Mouse (Mus musculus) C2C12 (cell line): ENCODE results near the gene Pmpca. TPM values are rescaled to one million over a fixed set of nuclear protein-coding genes. Genes with fewer than 3 reads are reported as not detected.

ENCODE experiments used
- H3K27me3 ChIP-seq: one replicate; pipeline ENCODE4 v1.6.1; 2011; ENCODE audit not compliant: control insufficient read depth, insufficient read depth, insufficient read length
- H3K36me3 ChIP-seq: one replicate; pipeline ENCODE4 v1.6.1; 2011; ENCODE audit not compliant: control insufficient read depth, insufficient read depth
- H3K4me3 ChIP-seq: one replicate; pipeline ENCODE4 v1.5.1; 2011; ENCODE audit warnings: mild to moderate bottlenecking, control low read depth; ENCODE audit not compliant: poor library complexity, insufficient read depth, severe bottlenecking
- H3K79me2 ChIP-seq: one replicate; pipeline ENCODE4 v1.6.1; 2011; ENCODE audit not compliant: control insufficient read depth, insufficient read depth
- H3K79me3 ChIP-seq: one replicate; pipeline ENCODE4 v1.6.1; 2011; ENCODE audit warnings: low read depth, control low read depth
- H3ac ChIP-seq: one replicate; pipeline ENCODE3; 2011; ENCODE audit warnings: low read depth; ENCODE audit not compliant: control insufficient read depth, insufficient read length
- CEBPB ChIP-seq: IDR thresholded peaks from one replicate; pipeline ENCODE4 v1.6.1; 2011; ENCODE audit warnings: low read depth, mild to moderate bottlenecking, control low read depth, moderate library complexity
- CTCF ChIP-seq: IDR thresholded peaks from one replicate; pipeline ENCODE4 v1.5.1; 2011; ENCODE audit not compliant: control insufficient read depth, insufficient read depth, insufficient read length
- FOSL1 ChIP-seq: IDR thresholded peaks from one replicate; pipeline ENCODE4 v1.8.0; 2011; ENCODE audit warnings: mild to moderate bottlenecking, low read length; ENCODE audit not compliant: poor library complexity, insufficient read depth, severe bottlenecking
- MAX ChIP-seq: IDR thresholded peaks from one replicate; pipeline ENCODE4 v1.6.1; 2011; ENCODE audit warnings: mild to moderate bottlenecking, control low read depth
- MYOD1 ChIP-seq: IDR thresholded peaks from one replicate; pipeline ENCODE4 v1.6.1; 2011; ENCODE audit warnings: low read depth; ENCODE audit not compliant: control insufficient read depth, insufficient read length
- MYOG ChIP-seq: IDR thresholded peaks from one replicate; pipeline ENCODE4 v1.6.1; 2011; ENCODE audit not compliant: control insufficient read depth, insufficient read length; ENCODE audit errors: extremely low read depth
- USF1 ChIP-seq: IDR thresholded peaks from one replicate; pipeline ENCODE4 v1.6.1; 2011; ENCODE audit warnings: low read depth, mild to moderate bottlenecking, control low read depth, moderate library complexity
- polyA plus RNA-seq: library from polyadenylated mRNA; unstranded; fragments of >200 nt; fragmentation: generic; extraction: Trizol; gene quantifications from one replicate; pipeline ENCODE4 v1.2.1, GENCODE M21; 2012; ENCODE audit warnings: missing spikeins

Pmpca gene
- polyA plus RNA-seq, 1 experiment: 93.8 TPM

GRCm38 (mm10) chr2:26410931-26411411 is 21.8 kb downstream of the Pmpca start:
- Histone ChIP-seq H3K79me2 (peaks cover 28% of the 10 kb centered on the region), H3K79me3 (peaks cover 5% of the 10 kb centered on the region), H3K4me3 (no peak overlapping the region), H3K27me3 (no peaks in the 10 kb centered on the region), H3ac (no peak overlapping the region), H3K36me3 (peaks cover 42% of the 10 kb centered on the region)
- TF ChIP-seq CEBPB (no peak), MYOG (no peak), FOSL1 (no peak), USF1 (no peak), MAX (no peak)

DNA sequence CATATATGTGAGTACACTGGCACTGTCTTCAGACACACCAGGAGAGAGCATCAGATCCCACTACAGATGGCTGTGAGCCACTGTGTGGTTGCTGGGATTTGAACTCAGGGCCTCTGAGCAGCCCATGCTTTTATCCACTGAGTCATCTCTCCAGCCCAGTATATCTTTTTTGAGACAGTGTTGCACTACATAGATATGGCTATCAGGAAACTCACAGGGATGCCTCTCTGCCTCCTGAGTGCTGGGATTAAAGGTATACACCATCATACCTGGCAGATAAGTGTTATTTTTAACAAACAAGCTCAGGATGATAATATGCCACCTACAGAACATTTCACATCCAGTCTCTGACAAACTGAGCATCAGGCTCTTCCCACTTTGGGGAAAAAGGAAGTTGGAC is 27.9 kb downstream of the Pmpca start:
- Histone ChIP-seq H3K79me2 (no peaks in the 10 kb centered on the region), H3K4me3 (no peak overlapping the region), H3K27me3 (no peaks in the 10 kb centered on the region), H3K36me3 (peaks cover 57% of the 10 kb centered on the region), H3K79me3 (no peaks in the 10 kb centered on the region), H3ac (no peak overlapping the region)
- TF ChIP-seq MAX (no peak), CEBPB (no peak), MYOD1 (no peak), MYOG (no peak), FOSL1 (no peak), CTCF (no peak), USF1 (no peak)

DNA sequence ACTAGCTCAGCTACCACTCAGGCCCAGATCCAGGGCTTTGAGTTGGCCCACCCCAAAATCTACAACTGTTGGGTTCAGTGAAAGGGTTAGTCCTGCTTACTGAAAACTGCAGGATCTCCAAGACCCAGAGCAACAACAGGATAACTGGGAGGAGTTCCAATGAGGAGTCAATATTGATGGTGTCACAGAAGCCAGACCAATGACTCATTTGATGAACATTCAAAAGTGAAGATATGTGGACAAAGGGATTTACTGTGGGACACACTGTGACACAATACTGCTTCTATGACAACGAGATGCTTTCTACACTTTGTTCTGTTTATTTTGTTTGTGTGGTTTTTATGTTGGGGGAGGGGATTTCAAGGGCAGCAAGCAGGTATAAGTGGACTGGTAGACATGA is 29.0 kb downstream of the Pmpca start:
- no peak overlapping the region for H3ac ChIP-seq
- peaks cover 67% of the 10 kb centered on the region for H3K36me3 ChIP-seq
- no peak for TF ChIP-seq CTCF
- TF ChIP-seq USF1: no peak
- TF ChIP-seq CEBPB: peak; percentile 34
- no peaks in the 10 kb centered on the region for H3K79me2 ChIP-seq
- no peaks in the 10 kb centered on the region for H3K27me3 ChIP-seq
- H3K4me3 ChIP-seq: no peak overlapping the region
- no peaks in the 10 kb centered on the region for H3K79me3 ChIP-seq

GRCm38 (mm10) chr2:26421969-26422368 is 32.8 kb downstream of the Pmpca start:
- no peaks in the 10 kb centered on the region for H3K27me3 ChIP-seq
- no peaks in the 10 kb centered on the region for H3K79me3 ChIP-seq
- no peak for TF ChIP-seq CEBPB
- TF ChIP-seq MYOD1: no peak
- H3K36me3 ChIP-seq: peaks cover 74% of the 10 kb centered on the region
- H3K4me3 ChIP-seq: no peak overlapping the region
- H3ac ChIP-seq: no peak overlapping the region
- no peaks in the 10 kb centered on the region for H3K79me2 ChIP-seq

DNA sequence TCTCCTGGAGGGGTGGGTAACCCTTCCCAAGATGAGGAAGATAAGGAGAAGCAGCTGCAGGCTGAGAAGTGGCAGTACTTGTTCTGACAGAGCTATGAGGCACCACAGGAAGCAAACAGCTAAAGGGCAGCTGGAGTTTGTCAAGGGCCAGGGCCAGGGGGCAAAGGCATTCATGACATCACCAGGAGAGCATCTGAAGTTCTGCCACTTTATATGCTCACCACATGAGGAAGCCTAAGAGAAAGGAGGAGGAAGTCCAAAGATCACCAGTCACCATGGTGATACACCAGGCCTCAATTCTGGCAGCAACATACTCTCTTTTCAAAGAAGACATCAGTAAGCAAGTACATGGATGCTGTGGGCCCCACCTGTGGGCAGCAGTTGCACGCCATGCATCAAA is 33.9 kb downstream of the Pmpca start:
- H3K79me3 ChIP-seq: no peaks in the 10 kb centered on the region
- no peak overlapping the region for H3K4me3 ChIP-seq
- peaks cover 81% of the 10 kb centered on the region for H3K36me3 ChIP-seq
- H3ac ChIP-seq: no peak overlapping the region
- TF ChIP-seq USF1: no peak
- TF ChIP-seq MYOG: no peak
- TF ChIP-seq FOSL1: no peak
- TF ChIP-seq MAX: no peak
- TF ChIP-seq CEBPB: no peak
- TF ChIP-seq MYOD1: no peak
- no peak for TF ChIP-seq CTCF
- no peaks in the 10 kb centered on the region for H3K27me3 ChIP-seq
- H3K79me2 ChIP-seq: no peaks in the 10 kb centered on the region

GRCm38 (mm10) chr2:26424541-26424940 is 35.4 kb downstream of the Pmpca start:
- Histone ChIP-seq H3K79me3 (no peaks in the 10 kb centered on the region), H3ac (no peak overlapping the region), H3K27me3 (no peaks in the 10 kb centered on the region), H3K4me3 (no peak overlapping the region), H3K79me2 (no peaks in the 10 kb centered on the region), H3K36me3 (peaks cover 94% of the 10 kb centered on the region)
- TF ChIP-seq CEBPB: no peak

DNA sequence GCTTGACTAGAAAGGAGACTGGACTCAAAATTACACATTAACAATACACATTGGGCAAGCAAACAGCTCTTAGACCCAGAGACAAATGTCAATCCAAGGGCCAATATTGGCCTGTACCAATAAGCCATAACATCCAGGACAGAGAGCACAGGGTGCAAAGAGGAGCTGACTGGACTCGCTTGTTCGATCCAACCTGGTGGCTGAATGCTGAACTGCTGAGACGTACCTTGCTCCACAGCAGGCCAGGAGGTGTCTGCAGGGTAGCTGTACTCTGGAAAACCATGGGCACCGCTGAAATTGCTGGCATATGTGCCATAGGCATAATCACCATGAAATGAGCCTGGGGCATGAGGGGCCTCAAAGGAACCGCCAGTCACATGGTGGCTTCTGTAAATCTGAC is 40.7 kb downstream of the Pmpca start:
- H3ac ChIP-seq: no peak overlapping the region
- no peaks in the 10 kb centered on the region for H3K27me3 ChIP-seq
- TF ChIP-seq MAX: no peak
- TF ChIP-seq FOSL1: no peak
- TF ChIP-seq USF1: no peak
- no peak for TF ChIP-seq CEBPB
- no peak for TF ChIP-seq CTCF
- no peak for TF ChIP-seq MYOD1
- TF ChIP-seq MYOG: no peak
- H3K79me2 ChIP-seq: peaks cover 7% of the 10 kb centered on the region
- H3K4me3 ChIP-seq: no peak overlapping the region
- peaks cover 93% of the 10 kb centered on the region for H3K36me3 ChIP-seq
- H3K79me3 ChIP-seq: no peaks in the 10 kb centered on the region
